Mouse (Mus musculus): ENCODE measurements at regions not wholly inside any gene's neighbourhood (a gene's known extent, or its start where the extent isn't known, plus 50 kb on each side); places are given as distances from the start of the nearest gene placed in this dataset.
A peak's percentile ranks its signal among the peaks of the same experiment; 100 is the strongest.

DNA sequence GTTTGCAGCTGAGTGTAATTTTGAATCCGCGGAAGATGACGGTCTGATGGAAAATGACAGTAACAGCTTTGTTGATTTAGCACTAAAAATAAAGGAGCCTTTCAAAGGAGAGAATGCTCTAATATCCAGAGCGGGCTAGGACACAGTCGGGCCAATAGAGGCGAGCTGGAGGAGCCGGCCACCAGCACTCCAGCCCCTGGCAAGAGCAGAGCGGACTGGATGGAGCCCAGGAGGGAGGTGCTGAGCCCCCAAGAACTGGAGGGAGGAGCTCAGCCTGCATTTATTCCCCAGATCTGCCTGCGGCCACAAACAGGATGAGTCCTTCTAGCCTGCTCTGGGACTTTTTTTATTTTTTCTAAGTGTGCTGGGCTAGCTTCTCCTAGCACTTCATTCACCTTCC lies 426.9 kb downstream of the Insc start:
- no peak for DNase-seq (ENCODE audit: low spot score in 2 of 2)

DNA sequence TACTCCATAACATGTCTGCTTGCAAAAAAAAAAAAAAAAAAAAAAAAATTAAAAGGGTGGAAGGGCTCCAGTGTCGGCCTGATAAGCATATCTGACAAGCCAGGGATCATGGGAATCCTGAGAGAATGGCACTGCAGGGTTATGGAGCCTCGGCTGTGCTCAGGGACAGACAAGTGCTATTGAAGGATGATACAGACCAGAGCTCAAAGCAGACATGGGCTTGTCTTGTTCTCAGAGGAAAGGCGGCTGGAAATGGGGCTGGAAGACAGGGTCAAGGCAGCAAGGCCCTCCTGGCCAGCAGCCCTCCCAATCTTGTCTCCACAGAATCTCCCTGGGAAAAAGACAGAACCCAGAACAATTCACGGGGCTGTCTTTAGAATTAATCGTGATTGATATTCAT lies 449.0 kb downstream of the Insc start:
- DNase-seq (ENCODE audit: low spot score in 2 of 2), result no peak

DNA sequence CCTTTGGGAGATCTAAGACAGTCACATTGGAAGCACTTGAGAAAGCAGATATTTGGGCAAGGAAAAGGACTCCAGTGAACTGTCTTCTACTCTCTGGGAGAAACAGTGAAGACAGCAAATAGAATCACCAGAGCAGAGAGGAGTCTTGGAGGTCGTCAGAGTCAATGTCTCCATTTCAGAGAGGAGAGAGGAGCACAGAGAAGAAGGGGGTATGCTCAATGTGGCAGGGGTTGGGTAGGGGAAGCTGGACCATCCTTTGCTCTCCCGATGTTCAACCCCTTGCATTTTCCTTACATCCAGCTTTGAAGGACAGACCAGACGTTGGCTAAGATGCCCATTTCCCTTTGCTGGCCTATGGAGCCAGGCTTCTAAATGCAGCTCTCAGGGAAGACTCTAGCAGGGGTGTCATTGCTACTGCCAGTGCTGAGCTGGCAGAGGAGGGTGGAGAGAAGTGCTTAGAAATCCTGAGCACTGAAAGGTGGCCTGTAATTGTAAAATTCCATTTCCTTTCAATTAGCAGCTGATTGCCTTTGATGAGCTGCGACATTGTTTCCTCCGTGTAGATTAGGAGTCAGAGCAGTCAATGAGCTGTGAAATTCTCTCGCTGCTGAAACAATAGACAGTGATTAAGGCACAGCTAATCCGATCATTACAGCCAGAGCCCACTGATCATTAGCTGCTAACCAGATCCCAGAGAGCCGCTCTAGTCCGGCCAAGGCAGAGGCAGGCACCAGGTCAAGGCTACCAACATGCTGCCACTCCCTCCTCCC lies 449.7 kb downstream of the Insc start:
- DNase-seq (ENCODE audit: low spot score in 2 of 2), result no peak

DNA sequence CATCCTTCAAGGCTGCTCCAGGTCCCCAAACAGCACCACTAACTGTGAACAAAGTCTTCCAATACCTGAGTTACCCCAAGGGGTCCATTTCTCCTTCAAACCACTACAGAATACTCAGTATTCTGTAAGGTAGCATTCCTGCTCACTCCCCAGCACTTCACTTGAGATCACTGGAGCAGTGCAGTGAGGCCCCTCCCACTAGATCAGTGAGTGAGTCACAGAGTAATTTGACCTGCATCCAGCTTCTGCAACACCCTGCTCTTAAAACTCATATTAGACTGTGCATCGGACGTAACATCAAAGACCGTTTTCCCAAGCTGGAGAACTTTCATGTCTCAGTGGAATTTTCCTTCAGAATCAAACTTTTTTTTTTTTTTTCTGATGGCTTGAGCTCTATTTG lies 461.4 kb downstream of the Insc start:
- DNase-seq (ENCODE audit: low spot score in 2 of 2), result no peak

DNA sequence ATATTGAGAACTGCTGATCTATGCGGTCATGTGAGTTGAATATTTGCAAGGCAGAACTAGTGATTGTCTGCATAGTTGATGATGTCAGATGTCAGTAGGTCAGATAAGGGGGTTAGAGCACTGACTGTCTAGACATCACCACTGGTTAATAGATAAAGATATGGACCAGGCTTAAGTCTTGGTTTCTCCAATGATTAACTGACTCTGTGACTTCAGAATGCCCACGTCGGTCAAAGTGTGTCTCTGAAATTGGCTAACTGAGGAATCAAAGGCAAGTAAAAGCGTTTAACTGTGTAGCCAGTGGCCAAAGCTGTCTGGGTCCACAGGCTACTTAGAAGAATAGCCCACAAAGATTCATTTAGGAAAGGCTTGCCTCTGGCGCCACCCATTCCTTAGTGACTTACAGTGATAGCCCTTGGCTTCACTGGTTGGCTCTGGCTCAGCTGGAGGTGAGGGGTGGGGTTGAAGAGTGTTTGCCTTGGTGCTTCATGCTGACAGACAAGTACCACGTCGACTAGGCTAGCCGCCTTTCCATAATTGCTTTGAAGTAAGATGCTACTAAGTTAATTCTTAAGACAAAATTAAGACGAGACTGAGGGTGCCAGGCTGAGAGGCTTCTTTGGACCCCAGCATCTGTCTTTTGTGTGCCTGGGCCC lies 463.1 kb downstream of the Insc start:
- DNase-seq (ENCODE audit: low spot score in 2 of 2), result no peak

DNA sequence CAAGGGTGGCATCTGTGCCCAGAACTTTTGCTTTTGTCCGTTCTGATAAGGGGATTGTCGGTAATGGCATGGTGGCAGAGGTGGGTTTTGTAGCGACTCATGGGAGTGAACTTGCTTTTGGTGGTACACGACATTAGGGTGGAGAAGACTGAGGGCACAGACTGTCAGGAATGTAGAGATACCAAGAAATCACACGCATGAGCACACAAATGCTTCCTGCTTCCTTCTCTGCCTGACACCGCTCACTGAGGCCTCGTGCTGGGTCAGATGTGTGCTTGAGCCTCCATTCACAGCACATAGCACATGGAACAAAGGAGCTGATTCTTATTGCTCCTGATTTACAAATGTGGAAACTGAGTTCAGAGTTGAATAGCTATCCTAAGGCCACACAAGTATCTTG lies 465.3 kb downstream of the Insc start:
- DNase-seq (ENCODE audit: low spot score in 2 of 2), result no peak

DNA sequence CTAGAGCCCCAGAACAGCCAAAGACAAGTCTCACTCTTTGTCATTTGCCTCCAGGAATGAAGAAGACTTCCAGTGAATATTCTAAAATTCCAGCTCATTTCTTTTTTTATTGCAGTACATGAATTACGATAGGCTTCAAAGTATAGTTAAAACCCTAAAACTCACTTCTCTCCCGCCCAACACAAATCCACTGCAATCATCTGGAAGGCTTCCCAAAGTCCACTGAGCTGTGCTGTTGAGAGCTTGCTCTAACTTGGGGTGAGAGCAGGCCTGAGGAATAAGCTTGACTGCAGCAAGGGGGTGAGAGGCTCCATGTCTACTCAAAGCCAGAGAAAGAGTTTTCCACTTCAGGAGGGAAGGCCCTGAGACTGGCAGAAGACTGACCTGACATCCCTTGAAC lies 466.5 kb downstream of the Insc start:
- peak in 1 of 2 experiments; percentile 41 for DNase-seq (ENCODE audit: low spot score in 2 of 2)

DNA sequence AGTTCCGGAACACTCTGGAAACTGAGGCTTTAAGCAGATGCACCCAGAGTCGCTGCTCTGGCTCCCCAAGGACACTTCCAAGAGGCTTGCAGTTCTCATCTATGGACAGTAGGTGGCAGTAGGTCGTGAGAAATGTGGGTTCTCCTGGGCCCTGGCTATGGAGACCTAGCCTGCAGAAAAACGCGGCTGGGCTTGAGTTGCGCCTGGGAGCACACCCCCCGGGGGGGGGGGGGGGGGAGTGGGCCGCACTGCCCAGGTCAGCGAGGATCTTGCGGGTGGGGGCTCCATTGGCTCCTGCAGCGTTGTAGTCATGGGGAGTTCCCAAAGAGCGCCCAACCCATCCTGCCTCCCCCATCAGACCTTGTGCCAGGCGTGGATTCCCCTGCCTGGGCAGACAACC lies 473.3 kb downstream of the Insc start:
- peak; percentile 63 to 75 for DNase-seq (ENCODE audit: low spot score in 2 of 2)

DNA sequence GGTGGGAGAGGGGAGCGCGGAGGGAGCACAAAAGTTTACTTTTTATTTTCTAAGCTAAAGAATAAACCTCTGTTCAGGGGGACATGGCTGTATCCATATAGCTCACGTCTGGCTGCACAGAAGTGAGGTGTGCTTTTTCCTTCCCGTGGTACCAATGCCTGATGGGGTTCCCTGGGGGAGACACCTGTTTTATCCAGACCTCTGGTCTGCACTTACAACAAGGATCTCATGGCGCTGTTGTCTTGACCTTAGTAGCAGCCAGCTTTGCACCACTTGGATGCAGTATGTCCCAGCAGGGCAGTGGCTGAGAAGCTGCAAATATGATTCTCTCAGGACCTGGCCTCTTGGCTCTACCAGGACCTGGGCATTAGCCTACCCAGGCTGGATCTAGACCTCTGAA lies 473.8 kb downstream of the Insc start:
- DNase-seq (ENCODE audit: low spot score in 2 of 2), result no peak

DNA sequence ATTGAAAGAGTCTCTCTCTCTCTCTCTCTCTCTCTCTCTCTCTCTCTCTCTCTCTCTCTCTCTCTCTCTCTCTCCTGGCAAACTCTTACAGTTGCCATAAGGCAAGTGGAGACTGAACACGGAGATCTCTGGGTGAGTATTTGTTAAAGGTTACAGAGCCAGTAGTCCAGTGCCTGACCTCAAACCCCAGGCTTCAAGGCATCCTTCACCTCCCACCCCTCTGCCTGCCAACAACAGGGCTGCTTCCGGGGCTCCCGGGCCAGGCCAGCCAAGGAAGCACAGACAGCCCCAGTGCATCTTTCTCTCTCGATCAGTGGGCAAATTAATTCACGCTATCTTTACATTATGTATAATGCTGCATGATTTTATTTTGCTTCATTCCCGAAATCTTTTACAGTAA lies 474.2 kb downstream of the Insc start:
- DNase-seq (ENCODE audit: low spot score in 2 of 2), result no peak

DNA sequence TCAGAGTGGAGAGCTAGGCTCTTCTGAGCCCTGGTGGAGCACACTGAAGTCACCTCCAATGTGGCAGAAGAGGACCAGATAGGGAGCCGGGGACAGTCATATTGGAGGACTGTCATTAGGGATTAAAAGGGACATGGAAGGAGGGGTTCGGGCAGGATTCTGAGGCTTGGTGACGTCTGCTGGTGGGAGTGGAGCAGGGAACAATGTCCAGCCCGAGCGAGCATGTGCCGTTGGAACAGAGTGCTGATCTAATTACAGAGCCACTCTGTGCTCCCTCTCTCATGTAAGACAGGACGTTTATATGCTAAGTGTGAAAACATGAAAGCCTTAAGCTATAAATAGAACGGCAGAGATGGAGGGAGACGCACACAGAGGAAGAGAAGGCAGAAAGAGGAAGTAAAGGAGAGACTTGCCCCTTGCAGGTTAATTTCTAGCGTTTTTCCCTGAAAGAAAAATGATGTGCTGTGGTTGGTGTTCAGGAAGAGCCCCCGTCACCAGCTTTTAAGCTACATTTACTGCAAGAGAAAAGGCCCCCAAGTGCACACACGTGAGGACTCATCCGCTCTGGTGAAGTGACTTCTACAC lies 475.2 kb downstream of the Insc start:
- no peak for DNase-seq (ENCODE audit: low spot score in 2 of 2)

DNA sequence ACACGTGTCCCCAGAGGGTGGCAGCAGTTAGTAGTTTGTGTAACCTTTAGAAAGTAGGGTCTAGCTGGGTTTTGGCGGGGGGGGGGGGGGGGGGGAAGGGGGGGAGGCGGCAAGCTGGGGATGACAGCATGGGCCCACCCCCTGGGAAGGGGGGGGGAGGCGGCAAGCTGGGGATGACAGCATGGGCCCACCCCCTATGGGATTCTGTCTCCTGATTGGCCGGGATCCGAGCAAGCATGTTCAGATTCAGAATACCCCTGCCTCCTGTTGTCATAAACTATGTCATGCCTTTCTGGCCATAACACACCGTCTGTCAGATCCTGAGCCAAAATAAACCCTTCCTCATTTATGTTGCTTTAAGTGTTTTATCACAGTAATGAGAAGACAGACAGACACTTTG lies 479.1 kb downstream of the Insc start:
- DNase-seq (ENCODE audit: low spot score in 2 of 2), result no peak

DNA sequence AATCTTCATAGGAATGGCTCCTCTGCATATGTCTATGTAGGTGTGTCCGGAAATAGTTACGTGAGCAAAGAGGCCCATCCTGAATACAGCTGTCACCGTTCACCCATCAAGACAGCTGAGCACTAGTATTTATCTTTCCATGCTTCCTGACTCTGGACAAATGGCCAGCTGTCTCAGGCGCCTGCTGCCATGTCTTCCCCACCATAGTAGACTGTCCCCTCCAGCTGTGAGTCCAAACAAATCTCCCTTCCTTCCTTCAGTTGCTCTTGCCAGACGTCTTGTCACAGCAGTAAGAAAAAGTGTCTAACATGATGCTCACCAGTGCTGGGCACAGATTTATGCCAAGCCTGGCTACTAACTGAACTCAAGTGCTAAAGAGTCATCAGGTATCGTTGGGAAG lies 487.0 kb downstream of the Insc start:
- DNase-seq (ENCODE audit: low spot score in 2 of 2), result no peak

DNA sequence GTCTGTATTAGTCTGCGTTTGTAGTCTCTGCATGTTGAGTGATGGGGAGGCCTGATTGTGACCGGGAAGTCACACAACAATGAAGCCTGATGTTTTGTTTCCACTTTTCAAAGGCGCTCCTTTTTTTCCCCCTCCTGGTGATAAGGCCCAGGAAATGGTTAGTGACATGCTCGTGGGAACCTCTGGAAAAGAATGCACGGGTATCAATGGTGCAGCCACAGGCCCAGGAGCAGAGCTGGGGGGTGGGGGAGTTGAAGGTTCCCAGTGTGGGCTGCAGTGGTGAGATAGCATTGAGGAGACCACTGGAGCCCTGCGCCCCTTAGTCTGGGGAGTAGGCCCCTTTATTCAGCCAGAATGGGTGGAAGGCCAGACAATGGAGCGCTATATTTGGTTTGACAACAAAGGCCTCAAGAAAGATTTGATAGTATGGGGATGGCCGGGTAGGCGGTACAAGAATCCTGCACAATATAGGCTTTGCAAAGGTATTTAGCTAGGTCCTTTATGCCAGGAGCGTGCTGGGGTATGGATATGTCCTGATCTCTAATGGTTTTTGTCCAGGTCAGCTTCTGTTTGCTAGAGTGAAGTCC lies 490.4 kb downstream of the Insc start:
- DNase-seq (ENCODE audit: low spot score in 2 of 2), result no peak

DNA sequence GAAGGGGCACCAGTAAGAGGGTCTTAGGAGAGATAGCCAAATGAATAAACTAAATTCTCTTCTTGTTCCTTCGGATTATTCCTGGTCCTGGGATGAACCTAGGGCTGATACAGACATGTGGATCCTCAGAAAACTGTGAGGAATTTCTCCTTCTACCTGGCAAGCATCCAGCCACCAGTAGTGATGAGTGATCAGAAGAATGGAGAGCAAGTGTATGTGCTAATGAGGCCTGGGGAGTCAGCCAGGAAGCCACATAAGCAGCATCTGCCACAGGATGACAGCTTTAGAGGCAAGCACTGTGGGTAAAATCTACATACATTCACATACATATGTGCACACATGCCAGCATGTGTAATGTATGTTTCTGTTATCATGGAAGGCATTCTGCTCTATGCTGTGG lies 493.6 kb downstream of the Insc start:
- DNase-seq (ENCODE audit: low spot score in 2 of 2), result no peak

DNA sequence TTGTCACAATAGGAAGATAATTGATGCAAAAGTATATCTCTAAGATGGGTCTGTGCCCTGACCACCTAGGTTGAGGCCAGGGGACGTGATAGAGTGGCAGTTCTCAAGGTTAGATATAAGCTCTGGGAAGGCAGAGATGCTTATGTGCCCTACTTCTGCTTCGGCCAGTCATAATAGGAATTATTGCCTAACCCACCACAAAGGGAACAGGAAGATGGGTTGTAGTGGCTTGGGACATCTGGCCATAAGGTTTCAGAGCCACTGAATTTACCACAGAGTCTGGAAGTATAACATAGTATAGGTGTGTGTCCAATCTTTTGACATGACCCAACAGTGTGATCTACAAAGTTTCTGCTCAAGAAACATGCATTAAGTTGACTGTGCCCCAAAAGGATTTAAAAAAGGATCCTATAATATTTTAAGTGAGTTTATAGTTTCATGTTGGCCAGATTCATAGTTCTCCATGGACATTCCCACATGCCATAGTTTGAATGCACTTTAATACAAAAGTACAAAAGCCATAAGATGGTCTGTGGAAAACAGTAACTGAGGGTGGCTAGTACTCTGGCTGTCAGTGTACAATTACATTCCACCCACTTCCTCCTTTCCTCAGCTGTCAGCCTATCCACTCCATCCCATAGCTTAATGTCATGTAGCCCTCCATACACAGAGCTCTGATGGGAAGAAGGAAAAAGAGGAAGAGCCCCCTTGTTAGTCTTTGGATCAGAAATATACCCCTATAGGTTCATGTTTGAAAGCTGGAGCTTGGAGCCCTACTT lies 508.3 kb downstream of the Insc start:
- no peak for DNase-seq (ENCODE audit: low spot score in 2 of 2)

DNA sequence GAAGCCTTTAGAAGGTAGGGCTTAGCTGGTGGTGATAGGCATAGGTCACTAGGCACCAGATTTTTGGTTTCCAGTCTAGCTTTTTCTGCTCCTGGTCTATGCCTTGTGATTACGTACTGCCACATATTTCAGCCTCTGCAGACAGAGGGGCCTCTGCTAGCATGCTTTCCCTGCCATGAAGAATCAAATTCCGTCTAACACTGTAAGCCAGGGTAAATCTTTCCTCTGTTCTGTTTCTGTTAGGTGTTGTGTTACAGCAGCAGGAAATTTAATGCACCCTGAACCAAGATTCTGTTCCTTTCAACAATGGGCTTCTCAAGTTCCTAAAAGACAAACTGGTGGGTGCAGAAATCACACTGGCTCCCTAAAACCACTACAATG lies 508.9 kb downstream of the Insc start:
- DNase-seq (ENCODE audit: low spot score in 2 of 2), result no peak

DNA sequence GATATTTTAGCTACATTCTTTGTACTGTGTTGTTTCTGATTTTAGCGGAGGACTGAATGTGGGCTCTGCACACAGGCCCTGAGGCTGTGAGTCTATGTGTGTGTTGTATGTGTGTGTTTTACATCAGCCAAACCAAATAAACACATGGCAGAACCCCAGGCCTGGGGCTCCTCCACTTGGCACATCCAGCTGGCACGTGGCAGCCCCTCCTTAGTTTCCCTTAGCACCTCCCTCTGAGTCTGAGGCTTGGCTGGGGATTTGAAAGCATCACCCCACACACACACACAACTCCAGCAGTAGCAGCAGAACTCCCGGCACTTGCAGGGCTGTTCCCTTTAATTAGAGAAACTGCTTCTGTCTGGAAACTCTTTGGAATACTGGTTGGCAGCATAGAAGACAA lies 515.1 kb downstream of the Insc start:
- DNase-seq (ENCODE audit: low spot score in 2 of 2), result no peak

DNA sequence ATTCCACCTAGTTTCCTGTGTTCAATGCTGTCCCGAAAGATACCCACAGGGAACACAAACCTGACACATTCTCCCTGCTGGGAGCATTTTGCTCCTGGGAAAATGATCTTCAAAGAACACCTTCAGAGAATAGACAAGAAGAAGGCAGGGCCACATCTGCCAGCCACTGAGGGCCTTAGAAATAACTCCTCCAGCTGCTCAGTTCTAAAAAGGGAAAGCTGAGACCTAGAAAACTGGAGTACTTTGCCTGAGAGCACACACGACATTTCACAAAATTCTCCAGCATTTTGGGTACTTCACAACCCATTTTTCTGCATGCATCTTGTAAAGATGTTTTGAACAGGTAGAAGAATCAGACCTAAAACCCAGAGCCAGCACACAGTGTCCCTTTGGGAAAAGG lies 519.6 kb downstream of the Insc start:
- no peak for DNase-seq (ENCODE audit: low spot score in 2 of 2)

DNA sequence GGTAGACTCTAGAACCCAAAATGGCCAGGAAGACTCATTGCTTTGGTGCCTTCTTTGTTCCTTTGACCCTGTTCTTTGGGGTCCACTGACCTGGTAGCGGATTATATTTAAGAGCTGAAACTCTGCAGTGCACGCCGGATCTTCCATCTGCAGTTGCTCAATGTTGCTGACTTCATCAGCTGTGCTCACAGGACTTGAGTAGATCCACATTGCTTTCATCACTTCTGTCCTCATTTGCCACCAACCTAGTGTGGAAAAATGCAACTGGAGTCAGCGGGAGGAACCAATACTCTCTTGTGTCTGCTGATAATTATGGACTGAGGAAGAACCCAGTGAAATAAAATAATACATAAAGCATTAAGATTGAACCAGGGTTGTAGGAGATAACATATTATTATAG lies 522.6 kb downstream of the Insc start:
- DNase-seq (ENCODE audit: low spot score in 2 of 2), result no peak

DNA sequence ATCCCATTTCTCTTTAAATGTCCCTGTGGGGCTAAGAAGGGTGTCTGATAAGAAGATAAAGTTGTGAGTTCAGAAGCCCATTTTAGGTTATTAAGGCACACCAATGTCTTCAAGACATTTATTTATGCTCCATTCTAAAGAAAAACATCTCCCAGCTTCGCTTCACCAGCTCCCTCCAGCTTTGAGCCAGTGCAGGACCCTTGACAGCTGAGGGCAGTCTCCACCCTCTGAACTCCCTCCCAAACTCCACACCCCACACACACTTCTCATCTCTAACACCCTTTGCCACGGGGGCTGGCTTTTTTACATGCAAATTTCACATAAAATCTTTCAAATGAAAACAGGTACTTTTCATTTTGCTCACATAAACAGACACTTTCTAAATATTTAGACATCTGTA lies 527.3 kb downstream of the Insc start:
- no peak for DNase-seq (ENCODE audit: low spot score in 2 of 2)

DNA sequence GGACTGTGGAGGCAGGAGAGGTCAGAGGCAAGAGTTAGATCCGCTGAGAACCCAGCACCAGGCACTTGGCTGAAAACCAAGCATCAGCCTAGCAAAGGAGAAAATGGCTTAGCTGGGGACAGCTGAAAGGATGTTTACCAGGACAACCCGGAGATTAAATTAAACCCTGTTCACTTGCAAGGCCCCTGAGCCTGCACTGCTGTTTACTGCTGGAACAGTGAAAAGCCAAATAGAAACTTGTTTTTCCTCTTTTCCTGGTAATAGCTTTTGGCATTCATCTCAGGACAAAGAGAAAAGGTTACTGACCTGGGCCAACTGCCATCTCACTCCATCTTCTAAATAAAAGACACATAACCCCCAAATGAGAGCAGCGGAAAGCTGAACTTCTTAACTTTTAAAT lies 531.3 kb downstream of the Insc start:
- no peak for DNase-seq (ENCODE audit: low spot score in 2 of 2)
